Mouse (Mus musculus): Measurements from ENCODE around the gene Kctd7. TPM values are rescaled to one million over a fixed set of nuclear protein-coding genes. Genes with fewer than 3 reads are reported as not detected.
A peak's percentile ranks its signal among the peaks of the same experiment; 100 is the strongest.

The Kctd7 gene
- polyA plus RNA-seq, 1 experiment from 2014 or later = 5.7 TPM

GRCm38 (mm10) chr5:130116857-130117256, 27.8 kb upstream of the Kctd7 start:
- WGBS = 89% methylated on average over 7 of the region's 7 CpGs

GRCm38 (mm10) chr5:130117932-130118331, 26.7 kb upstream of the Kctd7 start:
- Histone ChIP-seq H3K27ac (ENCODE audit: low read depth, low read length) (no peak overlapping the region), H3K4me2 (replicated peaks; ENCODE audit: low read depth, low read length) (no peak overlapping the region), H3K4me1 (replicated peaks; ENCODE audit: control insufficient read depth, insufficient read depth, low read length) (no peaks in the 10 kb centered on the region), H3K9me3 (ENCODE audit: control insufficient read depth, low read length) (no peaks in the 10 kb centered on the region), H3K27me3 (ENCODE audit: control insufficient read depth, insufficient read depth, low read length) (no peaks in the 10 kb centered on the region), H3K4me3 (ENCODE audit: low read depth, low read length) (no peak overlapping the region), H3K36me3 (ENCODE audit: control insufficient read depth, insufficient read depth, low read length) (no peaks in the 10 kb centered on the region), H3K9ac (ENCODE audit: low read depth, low read length) (no peak overlapping the region)
- 85% methylated on average over 6 of the region's 6 CpGs for WGBS
- ATAC-seq (ENCODE audit: low FRiP score) = no peak
- DNase-seq (ENCODE audit: low spot score) = no peak

More at GRCm38 (mm10) chr5:130116857-130117256, 27.8 kb upstream of the Kctd7 start:
- no peak for ATAC-seq (ENCODE audit: low FRiP score)
- Histone ChIP-seq H3K27me3 (ENCODE audit: control insufficient read depth, insufficient read depth, low read length) (no peaks in the 10 kb centered on the region), H3K36me3 (ENCODE audit: control insufficient read depth, insufficient read depth, low read length) (no peaks in the 10 kb centered on the region), H3K4me1 (replicated peaks; ENCODE audit: control insufficient read depth, insufficient read depth, low read length) (no peaks in the 10 kb centered on the region), H3K4me3 (ENCODE audit: low read depth, low read length) (no peak overlapping the region), H3K9me3 (ENCODE audit: control insufficient read depth, low read length) (no peaks in the 10 kb centered on the region), H3K4me2 (replicated peaks; ENCODE audit: low read depth, low read length) (no peak overlapping the region), H3K27ac (ENCODE audit: low read depth, low read length) (no peak overlapping the region), H3K9ac (ENCODE audit: low read depth, low read length) (no peak overlapping the region)
- no peak for DNase-seq (ENCODE audit: low spot score)

- Histone ChIP-seq H3K36me3 (ENCODE audit: control insufficient read depth, insufficient read depth, low read length) (no peaks in the 10 kb centered on the region), H3K4me2 (replicated peaks; ENCODE audit: low read depth, low read length) (no peak overlapping the region)
- no peak for ATAC-seq (ENCODE audit: low FRiP score)
These were observed 25.4 kb upstream of the Kctd7 start for GRCm38 (mm10) chr5:130119236-130119635.

GRCm38 (mm10) chr5:130120070-130120736, 24.5 kb upstream of the Kctd7 start:
- no peak overlapping the region for H3K4me3 ChIP-seq (ENCODE audit: low read depth, low read length)
- no peaks in the 10 kb centered on the region for H3K9me3 ChIP-seq (ENCODE audit: control insufficient read depth, low read length)
- no peaks in the 10 kb centered on the region for H3K4me1 ChIP-seq (replicated peaks; ENCODE audit: control insufficient read depth, insufficient read depth, low read length)
- ATAC-seq (ENCODE audit: low FRiP score) (no peak), DNase-seq (ENCODE audit: low spot score) (no peak)
- H3K4me2 ChIP-seq (replicated peaks; ENCODE audit: low read depth, low read length) = no peak overlapping the region
- no peak overlapping the region for H3K27ac ChIP-seq (ENCODE audit: low read depth, low read length)
- no peak overlapping the region for H3K9ac ChIP-seq (ENCODE audit: low read depth, low read length)
- WGBS = 90% methylated on average over 12 of the region's 12 CpGs
- H3K36me3 ChIP-seq (ENCODE audit: control insufficient read depth, insufficient read depth, low read length) = no peaks in the 10 kb centered on the region
- no peaks in the 10 kb centered on the region for H3K27me3 ChIP-seq (ENCODE audit: control insufficient read depth, insufficient read depth, low read length)

More at GRCm38 (mm10) chr5:130119236-130119635, 25.4 kb upstream of the Kctd7 start:
- 88% methylated on average over 3 of the region's 3 CpGs for WGBS
- Histone ChIP-seq H3K4me1 (replicated peaks; ENCODE audit: control insufficient read depth, insufficient read depth, low read length) (no peaks in the 10 kb centered on the region), H3K4me3 (ENCODE audit: low read depth, low read length) (no peak overlapping the region), H3K9me3 (ENCODE audit: control insufficient read depth, low read length) (no peaks in the 10 kb centered on the region), H3K9ac (ENCODE audit: low read depth, low read length) (no peak overlapping the region), H3K27me3 (ENCODE audit: control insufficient read depth, insufficient read depth, low read length) (no peaks in the 10 kb centered on the region), H3K27ac (ENCODE audit: low read depth, low read length) (no peak overlapping the region)
- no peak for DNase-seq (ENCODE audit: low spot score)

- Histone ChIP-seq H3K9ac (ENCODE audit: low read depth, low read length) (no peak overlapping the region), H3K4me3 (ENCODE audit: low read depth, low read length) (no peak overlapping the region), H3K27ac (ENCODE audit: low read depth, low read length) (no peak overlapping the region), H3K4me2 (replicated peaks; ENCODE audit: low read depth, low read length) (no peak overlapping the region), H3K9me3 (ENCODE audit: control insufficient read depth, low read length) (no peaks in the 10 kb centered on the region), H3K36me3 (ENCODE audit: control insufficient read depth, insufficient read depth, low read length) (no peaks in the 10 kb centered on the region), H3K4me1 (replicated peaks; ENCODE audit: control insufficient read depth, insufficient read depth, low read length) (no peaks in the 10 kb centered on the region), H3K27me3 (ENCODE audit: control insufficient read depth, insufficient read depth, low read length) (no peaks in the 10 kb centered on the region)
- 68% methylated on average over 6 of the region's 6 CpGs for WGBS
- peak; percentile 26 for DNase-seq (ENCODE audit: low spot score)
- 0 out of 2 replicates have a peak, but pooled peaks have one; percentile 14 for ATAC-seq (ENCODE audit: low FRiP score)
These were observed 23.8 kb upstream of the Kctd7 start for GRCm38 (mm10) chr5:130120904-130121303.

GRCm38 (mm10) chr5:130122355-130122754, 22.3 kb upstream of the Kctd7 start:
- no peak overlapping the region for H3K9ac ChIP-seq (ENCODE audit: low read depth, low read length)
- no peak overlapping the region for H3K27ac ChIP-seq (ENCODE audit: low read depth, low read length)
- H3K27me3 ChIP-seq (ENCODE audit: control insufficient read depth, insufficient read depth, low read length) = no peaks in the 10 kb centered on the region
- DNase-seq (ENCODE audit: low spot score) (no peak), ATAC-seq (ENCODE audit: low FRiP score) (no peak)
- H3K4me3 ChIP-seq (ENCODE audit: low read depth, low read length) = no peak overlapping the region
- no peaks in the 10 kb centered on the region for H3K36me3 ChIP-seq (ENCODE audit: control insufficient read depth, insufficient read depth, low read length)
- WGBS = 97% methylated on average over 2 of the region's 2 CpGs
- H3K4me2 ChIP-seq (replicated peaks; ENCODE audit: low read depth, low read length) = no peak overlapping the region
- no peaks in the 10 kb centered on the region for H3K9me3 ChIP-seq (ENCODE audit: control insufficient read depth, low read length)
- no peaks in the 10 kb centered on the region for H3K4me1 ChIP-seq (replicated peaks; ENCODE audit: control insufficient read depth, insufficient read depth, low read length)

GRCm38 (mm10) chr5:130124271-130124670, 20.4 kb upstream of the Kctd7 start:
- Histone ChIP-seq H3K4me3 (ENCODE audit: low read depth, low read length) (no peak overlapping the region), H3K27ac (ENCODE audit: low read depth, low read length) (no peak overlapping the region), H3K4me2 (replicated peaks; ENCODE audit: low read depth, low read length) (no peak overlapping the region), H3K9me3 (ENCODE audit: control insufficient read depth, low read length) (no peaks in the 10 kb centered on the region), H3K27me3 (ENCODE audit: control insufficient read depth, insufficient read depth, low read length) (no peaks in the 10 kb centered on the region), H3K4me1 (replicated peaks; ENCODE audit: control insufficient read depth, insufficient read depth, low read length) (no peaks in the 10 kb centered on the region), H3K9ac (ENCODE audit: low read depth, low read length) (no peak overlapping the region), H3K36me3 (ENCODE audit: control insufficient read depth, insufficient read depth, low read length) (no peaks in the 10 kb centered on the region)
- WGBS = 77% methylated on average over 5 of the region's 5 CpGs
- ATAC-seq (ENCODE audit: low FRiP score) (no peak), DNase-seq (ENCODE audit: low spot score) (no peak)

GRCm38 (mm10) chr5:130128686-130129523, 15.8 kb upstream of the Kctd7 start:
- H3K9me3 ChIP-seq (ENCODE audit: control insufficient read depth, low read length) = no peaks in the 10 kb centered on the region
- H3K27ac ChIP-seq (ENCODE audit: low read depth, low read length) = no peak overlapping the region
- ATAC-seq (ENCODE audit: low FRiP score) (no peak), DNase-seq (ENCODE audit: low spot score) (no peak)
- WGBS = 71% methylated on average over 10 of the region's 11 CpGs
- no peak overlapping the region for H3K9ac ChIP-seq (ENCODE audit: low read depth, low read length)
- H3K36me3 ChIP-seq (ENCODE audit: control insufficient read depth, insufficient read depth, low read length) = no peaks in the 10 kb centered on the region
- H3K4me1 ChIP-seq (replicated peaks; ENCODE audit: control insufficient read depth, insufficient read depth, low read length) = no peaks in the 10 kb centered on the region
- H3K4me2 ChIP-seq (replicated peaks; ENCODE audit: low read depth, low read length) = no peak overlapping the region
- no peaks in the 10 kb centered on the region for H3K27me3 ChIP-seq (ENCODE audit: control insufficient read depth, insufficient read depth, low read length)
- no peak overlapping the region for H3K4me3 ChIP-seq (ENCODE audit: low read depth, low read length)

GRCm38 (mm10) chr5:130129524-130129793, 15.2 kb upstream of the Kctd7 start:
- no peak overlapping the region for H3K9ac ChIP-seq (ENCODE audit: low read depth, low read length)
- H3K27ac ChIP-seq (ENCODE audit: low read depth, low read length) = no peak overlapping the region
- no peak overlapping the region for H3K4me2 ChIP-seq (replicated peaks; ENCODE audit: low read depth, low read length)
- no peaks in the 10 kb centered on the region for H3K36me3 ChIP-seq (ENCODE audit: control insufficient read depth, insufficient read depth, low read length)
- DNase-seq (ENCODE audit: low spot score) (no peak), ATAC-seq (ENCODE audit: low FRiP score) (no peak)
- H3K27me3 ChIP-seq (ENCODE audit: control insufficient read depth, insufficient read depth, low read length) = no peaks in the 10 kb centered on the region
- no peaks in the 10 kb centered on the region for H3K4me1 ChIP-seq (replicated peaks; ENCODE audit: control insufficient read depth, insufficient read depth, low read length)
- WGBS = 91% methylated on average over 5 of the region's 5 CpGs
- no peaks in the 10 kb centered on the region for H3K9me3 ChIP-seq (ENCODE audit: control insufficient read depth, low read length)
- H3K4me3 ChIP-seq (ENCODE audit: low read depth, low read length) = no peak overlapping the region
